Comparison of ENCODE assay signal across 10 mouse cellular contexts in the genomic region with DNA sequence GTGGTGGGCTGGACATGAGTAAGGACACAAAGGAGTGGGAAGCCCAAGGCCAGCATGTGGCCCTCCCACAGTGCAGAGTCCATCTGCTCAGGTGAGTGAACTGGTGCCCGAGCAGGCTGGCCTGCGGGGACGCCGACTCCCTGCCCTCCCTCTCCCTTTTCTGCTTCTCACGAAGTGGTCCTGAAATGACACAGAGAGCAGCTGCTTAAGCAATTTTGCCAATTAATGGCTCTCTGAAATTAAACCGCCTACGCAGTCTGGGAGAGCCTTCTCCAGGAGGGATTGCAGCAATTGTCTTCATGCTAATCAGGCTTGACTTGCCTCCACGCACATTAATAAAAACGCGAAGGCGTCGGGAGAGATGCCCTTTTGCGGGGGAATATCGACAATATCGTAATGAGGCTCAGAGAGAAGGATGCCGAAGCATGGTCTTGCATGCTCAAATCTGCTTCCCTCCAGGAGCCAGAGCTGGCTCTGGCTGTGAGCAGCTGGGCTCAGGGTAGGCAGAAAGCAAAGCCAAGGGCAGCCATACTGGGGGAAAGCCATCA.
DNase-seq lines count a peak whose midpoint lies in the region.
"Had no signal": no experiment of that assay in that cellular context is flagged by ENCODE, and none has a peak within 500 bp of the region (broad histone marks: within the 10 kb centered on the region; RNA-seq: fewer than 3 reads in every experiment).

No protein-coding gene starts in this region.

- intact Hi-C loops in left cerebral cortex, postnatal 25 days (cut with DNase I) = no loop called here

- DNase-seq in layer of hippocampus, adult 11-12 months (ENCODE audit: low spot score) = peak; percentile 39
- DNase-seq in layer of hippocampus, postnatal 25 days (ENCODE audit: extremely low spot score in 1 of 2, low spot score in 1 of 2) = no peak
- peak; percentile 40 for DNase-seq in gonadal fat pad, adult 2 months (ENCODE audit: low read depth)
- DNase-seq in left cerebral cortex, postnatal 25 days (ENCODE audit: low spot score in 2 of 2) = peak; percentile 11 to 27
- peak; percentile 6 to 12 for DNase-seq in right cerebral cortex, postnatal 36 days (ENCODE audit: low spot score in 2 of 2)
- DNase-seq in kidney, adult 8-10 months = no peak
- no peak for DNase-seq in T-cell, adult 2 months (ENCODE audit: low spot score)
- DNase-seq in lung, postnatal 14 days = no peak
- DNase-seq: lung, embryonic 14.5 days; thymus, postnatal 36 days had no signal

Comparison
In these comparisons a context has a peak if more than half of its experiments do, and no peak if none do; other contexts are left out.
1. DNase-seq: peak in layer of hippocampus, adult 11-12 months (single experiment), gonadal fat pad, adult 2 months (single experiment), left cerebral cortex, postnatal 25 days (2 of 2) and right cerebral cortex, postnatal 36 days (2 of 2); none in layer of hippocampus, postnatal 25 days (0 of 2), kidney, adult 8-10 months (0 of 2), T-cell, adult 2 months (single experiment) and lung, postnatal 14 days (single experiment).